Mouse (Mus musculus) liver, embryonic 14.5 days (tissue): ENCODE measurements around the gene Cpeb4.

Experiments
- CTCF ChIP-seq: IDR thresholded peaks from 2 replicates; pipeline ENCODE4 v1.5.1; 2016; ENCODE audit warnings: antibody characterized with exemption, low read depth, control low read depth
- EP300 ChIP-seq: IDR thresholded peaks from 2 replicates; pipeline ENCODE4 v1.6.1; 2016; ENCODE audit warnings: antibody characterized with exemption, low read depth

GRCm38 (mm10) chr11:31949331-31949785, 77.3 kb downstream of the Cpeb4 start:
- peak; percentile 81 for TF ChIP-seq CTCF
- no peak for TF ChIP-seq EP300
